17 mouse cellular contexts compared by ENCODE assay signal in genomic region chr11:74840739-74841138, GRCm38 (mm10). TPM values are rescaled to one million over a fixed set of nuclear protein-coding genes. Genes with fewer than 3 reads are reported as not detected.
DNase-seq lines count a peak whose midpoint lies in the region; ATAC-seq and TF ChIP-seq lines count a peak whose summit lies in the region.
"Had no signal": no experiment of that assay in that cellular context is flagged by ENCODE, and none has a peak within 500 bp of the region (broad histone marks: within the 10 kb centered on the region; RNA-seq: fewer than 3 reads in every experiment).

No protein-coding gene starts in this region.

- no peaks in the 10 kb centered on the region for H3K9me3 ChIP-seq in heart, embryonic 11.5 days (replicated peaks; ENCODE audit: control insufficient read depth, low read length)
- peaks cover 6% of the 10 kb centered on the region; the same call in 1 of the 2 replicates for H3K9me3 ChIP-seq in kidney, embryonic 14.5 days (ENCODE audit: control insufficient read depth, low read length)
- H3K9me3 ChIP-seq in liver, embryonic 12.5 days (replicated peaks), result peaks cover 3% of the 10 kb centered on the region; the same call in 1 of the 2 replicates
- peaks cover 3% of the 10 kb centered on the region; the same call in 1 of the 2 replicates for H3K9me3 ChIP-seq in liver, postnatal 0 days (ENCODE audit: low read length)
- H3K9me3 ChIP-seq in neural tube, embryonic 15.5 days (replicated peaks), result no peaks in the 10 kb centered on the region
- H3K9me3 ChIP-seq: forebrain, embryonic 15.5 days; intestine, embryonic 15.5 days had no signal

- WGBS in heart, adult 2 months, result 91% methylated on average over 8 of the region's 8 CpGs
- 82% methylated on average over 8 of the region's 8 CpGs for WGBS in heart, embryonic 11.5 days (ENCODE audit: insufficient replicate concordance)
- 56% methylated on average over 8 of the region's 8 CpGs for WGBS in kidney, adult 2 months
- WGBS in kidney, embryonic 14.5 days, result 68% methylated on average over 8 of the region's 8 CpGs
- WGBS in liver, embryonic 12.5 days (ENCODE audit: insufficient replicate concordance), result 81% methylated on average over 8 of the region's 8 CpGs
- 90% methylated on average over 8 of the region's 8 CpGs for WGBS in liver, postnatal 0 days (ENCODE audit: insufficient replicate concordance)
- WGBS in neural tube, embryonic 15.5 days, result 93% methylated on average over 8 of the region's 8 CpGs

- intact Hi-C loops in heart, adult 2 months (cut with DNase I), result no loop called here

- peak overlapping the region; percentile 57 for H3K27ac ChIP-seq in heart, adult 2 months
- no peak overlapping the region for H3K27ac ChIP-seq in heart, embryonic 11.5 days (ENCODE audit: low read depth, low read length)
- peak overlapping the region; percentile 95 for H3K27ac ChIP-seq in kidney, adult 2 months (ENCODE audit: insufficient read depth, low read depth, low read length)
- H3K27ac ChIP-seq in kidney, embryonic 14.5 days (ENCODE audit: low read depth, low read length), result no peak overlapping the region
- peak overlapping the region; percentile 37; the same call in 1 of the 2 replicates for H3K27ac ChIP-seq in liver, embryonic 12.5 days
- no peak overlapping the region for H3K27ac ChIP-seq in liver, postnatal 0 days (ENCODE audit: low read depth)
- 0 out of 2 replicates have a peak overlapping the region, but pooled peaks have one; percentile 13 for H3K27ac ChIP-seq in neural tube, embryonic 15.5 days (replicated peaks)
- H3K27ac ChIP-seq: embryonic facial prominence, embryonic 12.5 days; forebrain, embryonic 15.5 days; hindbrain, embryonic 14.5 days; intestine, embryonic 15.5 days; limb, embryonic 12.5 days; liver, embryonic 14.5 days had no signal

- H3K4me3 ChIP-seq in heart, adult 2 months, result no peak overlapping the region
- no peak overlapping the region for H3K4me3 ChIP-seq in heart, embryonic 11.5 days (ENCODE audit: low read depth, low read length)
- H3K4me3 ChIP-seq in kidney, adult 2 months (ENCODE audit: insufficient read depth, low read depth, low read length), result no peak overlapping the region
- no peak overlapping the region for H3K4me3 ChIP-seq in kidney, embryonic 14.5 days (ENCODE audit: low read length)
- H3K4me3 ChIP-seq in liver, embryonic 12.5 days, result no peak overlapping the region
- H3K4me3 ChIP-seq in liver, postnatal 0 days (ENCODE audit: low read depth, low read length), result no peak overlapping the region
- no peak overlapping the region for H3K4me3 ChIP-seq in neural tube, embryonic 15.5 days (replicated peaks)
- H3K4me3 ChIP-seq: embryonic facial prominence, embryonic 12.5 days; forebrain, embryonic 15.5 days; intestine, embryonic 15.5 days; limb, embryonic 12.5 days had no signal

- no peak for ATAC-seq in heart, embryonic 11.5 days (replicated peaks; ENCODE audit: insufficient number of reproducible peaks, low FRiP score, low TSS enrichment)
- ATAC-seq in kidney, embryonic 14.5 days (ENCODE audit: low FRiP score, low TSS enrichment), result no peak
- no peak for ATAC-seq in liver, embryonic 12.5 days
- no peak for ATAC-seq in liver, postnatal 0 days
- ATAC-seq in neural tube, embryonic 15.5 days (ENCODE audit: low FRiP score), result no peak
- ATAC-seq: forebrain, embryonic 15.5 days; intestine, embryonic 15.5 days; lung, postnatal 0 days had no signal

- peaks cover 8% of the 10 kb centered on the region for H3K4me1 ChIP-seq in heart, adult 2 months (ENCODE audit: control insufficient read depth, insufficient read depth, low read length)
- peaks cover 40% of the 10 kb centered on the region for H3K4me1 ChIP-seq in heart, embryonic 11.5 days (ENCODE audit: control insufficient read depth, insufficient read depth, low read length)
- peaks cover 37% of the 10 kb centered on the region for H3K4me1 ChIP-seq in kidney, adult 2 months (ENCODE audit: control insufficient read depth, insufficient read depth, low read length)
- peaks cover 25% of the 10 kb centered on the region for H3K4me1 ChIP-seq in kidney, embryonic 14.5 days (ENCODE audit: control insufficient read depth, insufficient read depth, low read length)
- peaks cover 47% of the 10 kb centered on the region for H3K4me1 ChIP-seq in liver, embryonic 12.5 days
- peaks cover 16% of the 10 kb centered on the region for H3K4me1 ChIP-seq in liver, postnatal 0 days (ENCODE audit: insufficient read depth)
- peaks cover 41% of the 10 kb centered on the region for H3K4me1 ChIP-seq in neural tube, embryonic 15.5 days

- H3K27me3 ChIP-seq in heart, adult 2 months (ENCODE audit: control insufficient read depth, insufficient read depth, low read length), result no peaks in the 10 kb centered on the region
- no peaks in the 10 kb centered on the region for H3K27me3 ChIP-seq in heart, embryonic 11.5 days (ENCODE audit: control insufficient read depth, insufficient read depth, low read length)
- H3K27me3 ChIP-seq in kidney, adult 2 months (replicated peaks; ENCODE audit: control insufficient read depth, insufficient read depth, low read length), result no peaks in the 10 kb centered on the region
- H3K27me3 ChIP-seq in kidney, embryonic 14.5 days (ENCODE audit: control insufficient read depth, insufficient read depth, low read length), result no peaks in the 10 kb centered on the region
- no peaks in the 10 kb centered on the region for H3K27me3 ChIP-seq in liver, embryonic 12.5 days (replicated peaks)
- H3K27me3 ChIP-seq in liver, postnatal 0 days (ENCODE audit: insufficient read depth, low read length), result no peaks in the 10 kb centered on the region
- no peaks in the 10 kb centered on the region for H3K27me3 ChIP-seq in neural tube, embryonic 15.5 days (replicated peaks)
- H3K27me3 ChIP-seq: embryonic facial prominence, embryonic 12.5 days; forebrain, embryonic 15.5 days; intestine, embryonic 15.5 days; limb, embryonic 12.5 days had no signal

- peaks cover 5% of the 10 kb centered on the region; the same call in 1 of the 2 replicates for H3K79me2 ChIP-seq in heart, adult 2 months (replicated peaks; ENCODE audit: control insufficient read depth, insufficient read depth, low read length)

- no peak overlapping the region for H3K9ac ChIP-seq in heart, adult 2 months (ENCODE audit: low read depth, low read length)
- H3K9ac ChIP-seq in heart, embryonic 11.5 days (ENCODE audit: low read depth, low read length), result no peak overlapping the region
- no peak overlapping the region for H3K9ac ChIP-seq in kidney, embryonic 14.5 days (ENCODE audit: low read depth, low read length)
- H3K9ac ChIP-seq in liver, embryonic 12.5 days, result no peak overlapping the region
- no peak overlapping the region for H3K9ac ChIP-seq in liver, postnatal 0 days (replicated peaks)
- no peak overlapping the region for H3K9ac ChIP-seq in neural tube, embryonic 15.5 days (replicated peaks)
- H3K9ac ChIP-seq: embryonic facial prominence, embryonic 12.5 days; forebrain, embryonic 15.5 days; hindbrain, embryonic 14.5 days; intestine, embryonic 15.5 days; limb, embryonic 12.5 days; liver, embryonic 14.5 days had no signal

- no peaks in the 10 kb centered on the region for H3K36me3 ChIP-seq in heart, adult 2 months (ENCODE audit: control insufficient read depth, insufficient read depth, low read length)
- H3K36me3 ChIP-seq in heart, embryonic 11.5 days (ENCODE audit: control insufficient read depth, insufficient read depth, low read length), result peaks cover 10% of the 10 kb centered on the region; the same call in 1 of the 2 replicates
- no peaks in the 10 kb centered on the region for H3K36me3 ChIP-seq in kidney, adult 2 months (ENCODE audit: control insufficient read depth, insufficient read depth, low read length)
- H3K36me3 ChIP-seq in kidney, embryonic 14.5 days (ENCODE audit: control insufficient read depth, insufficient read depth, low read length), result peaks cover 16% of the 10 kb centered on the region; the same call in 1 of the 2 replicates
- H3K36me3 ChIP-seq in liver, embryonic 12.5 days, result peaks cover 57% of the 10 kb centered on the region
- H3K36me3 ChIP-seq in liver, postnatal 0 days (replicated peaks; ENCODE audit: insufficient read depth, low read length), result peaks cover 20% of the 10 kb centered on the region
- peaks cover 28% of the 10 kb centered on the region for H3K36me3 ChIP-seq in neural tube, embryonic 15.5 days

- TF ChIP-seq CTCF in heart, adult 2 months (IDR thresholded peaks at IDR 0.05), result no peak
- no peak for TF ChIP-seq CTCF in kidney, adult 2 months (conservative IDR thresholded peaks at IDR 0.05; ENCODE audit: insufficient read depth, insufficient read length, low read depth, low read length)
- TF ChIP-seq CTCF in liver, postnatal 0 days (IDR thresholded peaks at IDR 0.05; ENCODE audit: low read depth), result no peak

- no peak for TF ChIP-seq POLR2A in heart, adult 2 months (IDR thresholded peaks at IDR 0.05; ENCODE audit: insufficient read depth, low read depth, low read length)
- no peak for TF ChIP-seq POLR2A in kidney, adult 2 months (IDR thresholded peaks at IDR 0.05; ENCODE audit: low read depth, low read length)

- no peak for TF ChIP-seq EP300 in heart, adult 2 months (IDR thresholded peaks at IDR 0.05; ENCODE audit: insufficient read depth, low read depth, low read length)
- no peak for TF ChIP-seq EP300 in liver, postnatal 0 days (IDR thresholded peaks at IDR 0.05; ENCODE audit: low read depth)

- H3K4me2 ChIP-seq in heart, embryonic 11.5 days, result no peak overlapping the region
- no peak overlapping the region for H3K4me2 ChIP-seq in kidney, embryonic 14.5 days (replicated peaks; ENCODE audit: low read depth, low read length)
- no peak overlapping the region for H3K4me2 ChIP-seq in liver, embryonic 12.5 days
- no peak overlapping the region for H3K4me2 ChIP-seq in liver, postnatal 0 days (ENCODE audit: low read depth, low read length)
- no peak overlapping the region for H3K4me2 ChIP-seq in neural tube, embryonic 15.5 days
- H3K4me2 ChIP-seq: embryonic facial prominence, embryonic 12.5 days; forebrain, embryonic 15.5 days; hindbrain, embryonic 14.5 days; intestine, embryonic 15.5 days; limb, embryonic 12.5 days had no signal

- peak; percentile 5 to 24 for DNase-seq in heart, adult 2 months
- DNase-seq in kidney, adult 2 months, result no peak
- no peak for DNase-seq in liver, postnatal 0 days
- DNase-seq: B cell, adult 2 months; retina, postnatal 1 day; right cerebral cortex, postnatal 4 days had no signal

RNA-seq across cellular contexts. Expression of gene Mnt, which starts 10.0 kb away (rescaled TPM):
- total RNA-seq in heart, adult 2 months (2021), result 10 to 100 TPM in 1 of 2 experiments, 1 to 10 TPM in 1; 6.7 to 10.7 TPM
- 5.4 and 6.9 TPM in 2 replicates for polyA plus RNA-seq in heart, adult 2 months (2012; rRNA removed)
- 2.7 and 3.5 TPM in 2 replicates for polyA plus RNA-seq in heart, embryonic 11.5 days (2014; fragmentation: Nextera tagmentation; extraction: Ambion mirVana)
- polyA plus RNA-seq in kidney, adult 2 months (2012; rRNA removed), result 12.8 and 13.9 TPM in 2 replicates
- 4.9 and 6.6 TPM in 2 replicates for polyA plus RNA-seq in kidney, embryonic 14.5 days (2014; fragmentation: Nextera tagmentation; extraction: Ambion mirVana)
- polyA plus RNA-seq in liver, embryonic 12.5 days (2016; fragmentation: Nextera tagmentation; extraction: Ambion mirVana), result 1.9 and 2.0 TPM in 2 replicates
- 1.3 and 1.4 TPM in 2 replicates for polyA plus RNA-seq in liver, postnatal 0 days (2015; fragmentation: Nextera tagmentation; extraction: Ambion mirVana)
- 7.0 and 7.3 TPM in 2 replicates for polyA plus RNA-seq in neural tube, embryonic 15.5 days (2015; fragmentation: Nextera tagmentation; extraction: Ambion mirVana)

RNA-seq across cellular contexts. Expression of gene Sgsm2, which starts 56.1 kb away (rescaled TPM):
- total RNA-seq in heart, adult 2 months (2021), result 1 to 10 TPM; 5.1 to 5.3 TPM
- polyA plus RNA-seq in heart, adult 2 months (2012; rRNA removed), result 8.3 and 10.2 TPM in 2 replicates
- 3.9 and 5.5 TPM in 2 replicates for polyA plus RNA-seq in heart, embryonic 11.5 days (2014; fragmentation: Nextera tagmentation; extraction: Ambion mirVana)
- 27.5 and 31.0 TPM in 2 replicates for polyA plus RNA-seq in kidney, adult 2 months (2012; rRNA removed)
- polyA plus RNA-seq in kidney, embryonic 14.5 days (2014; fragmentation: Nextera tagmentation; extraction: Ambion mirVana), result 4.4 and 5.7 TPM in 2 replicates
- polyA plus RNA-seq in liver, embryonic 12.5 days (2016; fragmentation: Nextera tagmentation; extraction: Ambion mirVana), result 2.6 and 2.9 TPM in 2 replicates
- 0.79 and 0.87 TPM in 2 replicates for polyA plus RNA-seq in liver, postnatal 0 days (2015; fragmentation: Nextera tagmentation; extraction: Ambion mirVana)
- 24.1 and 27.3 TPM in 2 replicates for polyA plus RNA-seq in neural tube, embryonic 15.5 days (2015; fragmentation: Nextera tagmentation; extraction: Ambion mirVana)

RNA-seq across cellular contexts. Expression of gene Tsr1, which starts 57.1 kb away (rescaled TPM):
- total RNA-seq in heart, adult 2 months (2021), result 10 to 100 TPM; 17.7 to 18.5 TPM
- 7.3 and 8.8 TPM in 2 replicates for polyA plus RNA-seq in heart, adult 2 months (2012; rRNA removed)
- 34.0 and 40.6 TPM in 2 replicates for polyA plus RNA-seq in heart, embryonic 11.5 days (2014; fragmentation: Nextera tagmentation; extraction: Ambion mirVana)
- 6.3 and 6.6 TPM in 2 replicates for polyA plus RNA-seq in kidney, adult 2 months (2012; rRNA removed)
- 41.7 and 54.8 TPM in 2 replicates for polyA plus RNA-seq in kidney, embryonic 14.5 days (2014; fragmentation: Nextera tagmentation; extraction: Ambion mirVana)
- 45.5 and 47.1 TPM in 2 replicates for polyA plus RNA-seq in liver, embryonic 12.5 days (2016; fragmentation: Nextera tagmentation; extraction: Ambion mirVana)
- 13.4 and 14.7 TPM in 2 replicates for polyA plus RNA-seq in liver, postnatal 0 days (2015; fragmentation: Nextera tagmentation; extraction: Ambion mirVana)
- 28.1 and 32.8 TPM in 2 replicates for polyA plus RNA-seq in neural tube, embryonic 15.5 days (2015; fragmentation: Nextera tagmentation; extraction: Ambion mirVana)

Comparison
In these comparisons a context has a peak if more than half of its experiments do, and no peak if none do; other contexts are left out.
1. H3K27ac ChIP-seq: peak in heart, adult 2 months (single experiment), kidney, adult 2 months (single experiment), liver, embryonic 12.5 days (single experiment) and neural tube, embryonic 15.5 days (single experiment); none in heart, embryonic 11.5 days (single experiment), kidney, embryonic 14.5 days (single experiment) and liver, postnatal 0 days (single experiment).
2. DNase-seq: peak in heart, adult 2 months (2 of 2); none in kidney, adult 2 months (single experiment) and liver, postnatal 0 days (single experiment).